Mouse (Mus musculus): ENCODE measurements at regions not wholly inside any gene's neighbourhood (a gene's known extent, or its start where the extent isn't known, plus 50 kb on each side); places are given as distances from the start of the nearest gene placed in this dataset.

- DNase-seq = no peak
- intact Hi-C loops (cut with DNase I) = no loop called here
Observed at GRCm38 (mm10) chr6:13523463-13524202, 84.3 kb downstream of the Tmem168 start.

GRCm38 (mm10) chr6:13514126-13514525 is 93.8 kb downstream of the Tmem168 start:
- intact Hi-C loops (cut with DNase I) = no loop called here
- Histone ChIP-seq H3K27ac (no peak overlapping the region), H3K4me3 (no peak overlapping the region)
- TF ChIP-seq CTCF (IDR thresholded peaks at IDR 0.05) = no peak
- no peak for DNase-seq

More at GRCm38 (mm10) chr6:13523463-13524202, 84.3 kb downstream of the Tmem168 start:
- no peak for TF ChIP-seq CTCF (IDR thresholded peaks at IDR 0.05)
- no peak overlapping the region for H3K27ac ChIP-seq
- H3K4me3 ChIP-seq = no peak overlapping the region

GRCm38 (mm10) chr6:13476493-13477129 is 131.3 kb downstream of the Tmem168 start:
- no peak for TF ChIP-seq CTCF (IDR thresholded peaks at IDR 0.05)
- Histone ChIP-seq H3K4me3 (no peak overlapping the region), H3K27ac (no peak overlapping the region)
- intact Hi-C loops (cut with DNase I) = no loop called here
- DNase-seq = no peak

- intact Hi-C loops (cut with DNase I) = no loop called here
- Histone ChIP-seq H3K27ac (no peak overlapping the region), H3K4me3 (no peak overlapping the region)
- no peak for TF ChIP-seq CTCF (IDR thresholded peaks at IDR 0.05)
- DNase-seq = no peak
Observed at GRCm38 (mm10) chr6:13449160-13449787, 158.6 kb downstream of the Tmem168 start.

- no peak for DNase-seq
- peak; percentile 52 for TF ChIP-seq CTCF (IDR thresholded peaks at IDR 0.05)
- intact Hi-C loops (cut with DNase I) = no loop called here
Observed at GRCm38 (mm10) chr6:13413768-13414167, 189.0 kb upstream of the Vwde start.

GRCm38 (mm10) chr6:13413092-13413491 is 188.3 kb upstream of the Vwde start:
- intact Hi-C loops (cut with DNase I) = no loop called here

More at GRCm38 (mm10) chr6:13413768-13414167, 189.0 kb upstream of the Vwde start:
- Histone ChIP-seq H3K4me3 (no peak overlapping the region), H3K27ac (no peak overlapping the region)

GRCm38 (mm10) chr6:13384469-13384868 is 159.7 kb upstream of the Vwde start:
- no peak overlapping the region for H3K4me3 ChIP-seq
- H3K27ac ChIP-seq = no peak overlapping the region
- DNase-seq = no peak
- no peak for TF ChIP-seq CTCF (IDR thresholded peaks at IDR 0.05)
- intact Hi-C loops (cut with DNase I) = no loop called here

More at GRCm38 (mm10) chr6:13413092-13413491, 188.3 kb upstream of the Vwde start:
- Histone ChIP-seq H3K4me3 (no peak overlapping the region), H3K27ac (no peak overlapping the region)
- TF ChIP-seq CTCF (IDR thresholded peaks at IDR 0.05) = no peak
- DNase-seq = no peak

GRCm38 (mm10) chr6:13383211-13383610 is 158.4 kb upstream of the Vwde start:
- intact Hi-C loops (cut with DNase I) = no loop called here
- H3K4me3 ChIP-seq = no peak overlapping the region
- no peak for DNase-seq
- H3K27ac ChIP-seq = no peak overlapping the region
- no peak for TF ChIP-seq CTCF (IDR thresholded peaks at IDR 0.05)

- H3K27ac ChIP-seq = no peak overlapping the region
- DNase-seq = no peak
- no peak for TF ChIP-seq CTCF (IDR thresholded peaks at IDR 0.05)
- intact Hi-C loops (cut with DNase I) = no loop called here
- H3K4me3 ChIP-seq = no peak overlapping the region
Observed at GRCm38 (mm10) chr6:13380819-13381218, 156.1 kb upstream of the Vwde start.

- TF ChIP-seq CTCF (IDR thresholded peaks at IDR 0.05) = no peak
- intact Hi-C loops (cut with DNase I) = no loop called here
- DNase-seq = no peak
- Histone ChIP-seq H3K4me3 (no peak overlapping the region), H3K27ac (no peak overlapping the region)
Observed at GRCm38 (mm10) chr6:13379727-13380126, 155.0 kb upstream of the Vwde start.

GRCm38 (mm10) chr6:13373896-13374295 is 149.1 kb upstream of the Vwde start:
- no peak for TF ChIP-seq CTCF (IDR thresholded peaks at IDR 0.05)
- Histone ChIP-seq H3K27ac (no peak overlapping the region), H3K4me3 (no peak overlapping the region)
- no peak for DNase-seq
- intact Hi-C loops (cut with DNase I) = no loop called here

GRCm38 (mm10) chr6:13369709-13370296 is 145.0 kb upstream of the Vwde start:
- intact Hi-C loops (cut with DNase I) = no loop called here
- TF ChIP-seq CTCF (IDR thresholded peaks at IDR 0.05) = no peak
- Histone ChIP-seq H3K27ac (no peak overlapping the region), H3K4me3 (no peak overlapping the region)
- DNase-seq = no peak

Measured in gastrocnemius, adult 2 months (tissue).